8 mouse cellular contexts compared by ENCODE assay signal in the genomic region with DNA sequence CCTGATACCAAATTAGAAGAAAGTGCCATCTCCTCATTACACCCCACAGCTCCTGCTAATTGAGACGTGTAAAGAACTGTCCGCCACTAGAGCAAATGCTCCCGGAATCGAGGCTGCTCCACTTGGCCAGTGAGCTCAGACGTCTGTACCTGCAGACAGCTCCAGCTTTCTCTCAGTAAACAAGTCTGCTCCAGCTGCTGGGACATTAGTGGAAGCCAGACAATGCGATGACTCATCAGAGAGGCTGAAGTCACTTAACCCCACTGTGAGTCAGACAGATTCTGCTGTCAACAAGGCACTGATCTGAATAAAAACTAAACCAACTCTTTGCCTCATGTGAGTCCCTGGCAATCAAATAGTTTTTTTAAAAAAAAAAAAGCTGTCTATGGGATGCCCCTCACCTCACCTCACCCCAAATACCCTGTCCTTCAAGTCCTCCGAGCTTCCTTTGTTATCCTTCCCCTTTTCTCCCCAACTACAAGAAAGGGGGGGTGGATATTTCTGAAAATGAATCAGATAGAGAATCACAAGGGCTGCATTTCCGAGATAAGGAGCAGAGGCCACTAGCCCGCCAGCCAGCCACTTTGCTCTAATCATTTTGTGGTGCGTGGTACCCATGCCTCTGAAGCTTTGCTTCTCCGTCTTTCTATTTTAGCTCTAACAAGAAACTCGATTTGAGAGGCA. TPM values are rescaled to one million over a fixed set of nuclear protein-coding genes. Genes with fewer than 3 reads are reported as not detected.
DNase-seq lines count a peak whose midpoint lies in the region; ATAC-seq lines count a peak whose summit lies in the region.
"Had no signal": no experiment of that assay in that cellular context is flagged by ENCODE, and none has a peak within 500 bp of the region (broad histone marks: within the 10 kb centered on the region; RNA-seq: fewer than 3 reads in every experiment).

No protein-coding gene starts in this region.

- H3K36me3 ChIP-seq in liver, embryonic 13.5 days, result no peaks in the 10 kb centered on the region
- H3K36me3 ChIP-seq: neural tube, embryonic 13.5 days had no signal

- no peaks in the 10 kb centered on the region for H3K9me3 ChIP-seq in liver, embryonic 13.5 days (replicated peaks)
- H3K9me3 ChIP-seq: neural tube, embryonic 13.5 days had no signal

- H3K27me3 ChIP-seq in liver, embryonic 13.5 days, result no peaks in the 10 kb centered on the region
- H3K27me3 ChIP-seq: neural tube, embryonic 13.5 days had no signal

- ATAC-seq in liver, embryonic 13.5 days (ENCODE audit: low read depth), result peak; percentile 69

- H3K27ac ChIP-seq in liver, embryonic 13.5 days, result no peak overlapping the region
- H3K27ac ChIP-seq: neural tube, embryonic 13.5 days had no signal

- H3K4me3 ChIP-seq in liver, embryonic 13.5 days (replicated peaks), result no peak overlapping the region
- H3K4me3 ChIP-seq: neural tube, embryonic 13.5 days had no signal

- peaks cover 16% of the 10 kb centered on the region for H3K4me1 ChIP-seq in liver, embryonic 13.5 days (replicated peaks)
- H3K4me1 ChIP-seq: neural tube, embryonic 13.5 days had no signal

- WGBS in liver, embryonic 13.5 days (ENCODE audit: insufficient replicate concordance), result 12% methylated on average over 12 of the region's 12 CpGs

- H3K4me2 ChIP-seq in liver, embryonic 13.5 days, result 0 out of 2 replicates have a peak overlapping the region, but pooled peaks have one; percentile 17
- H3K4me2 ChIP-seq: neural tube, embryonic 13.5 days had no signal

- peak; percentile 32 for DNase-seq in right cerebral cortex, adult 18-20 months
- no peak for DNase-seq in right cerebral cortex, postnatal 25 days
- peak; percentile 28 for DNase-seq in adrenal gland, postnatal 25 days
- DNase-seq in heart, adult 8-10 months (ENCODE audit: low spot score), result peak; percentile 66
- no peak for DNase-seq in liver, embryonic 13.5 days
- peak; percentile 39 to 57 for DNase-seq in urinary bladder, postnatal 36 days (ENCODE audit: low spot score in 2 of 2)
- no peak for DNase-seq in right cerebral cortex, postnatal 36 days (ENCODE audit: low spot score in 2 of 2)

- no peak overlapping the region for H3K9ac ChIP-seq in liver, embryonic 13.5 days
- H3K9ac ChIP-seq: neural tube, embryonic 13.5 days had no signal

RNA-seq across cellular contexts. Expression of a gene that starts 31.6 kb away (rescaled TPM):
- 13.4 and 14.4 TPM in 2 replicates for total RNA-seq in adrenal gland, postnatal 25 days (2021)
- 1 to 10 TPM; 2.6 to 4.6 (median 4.1) TPM for total RNA-seq in heart, adult 8-10 months (2022)
- polyA plus RNA-seq in liver, embryonic 13.5 days (2015; fragmentation: Nextera tagmentation; extraction: Ambion mirVana), result 1.2 and 1.4 TPM in 2 replicates

RNA-seq across cellular contexts. Expression of a gene that starts 38.9 kb away (rescaled TPM):
- 15.8 and 18.8 TPM in 2 replicates for total RNA-seq in adrenal gland, postnatal 25 days (2021)
- total RNA-seq in heart, adult 8-10 months (2022), result 1 to 10 TPM; 4.5 to 6.7 (median 5.6) TPM
- polyA plus RNA-seq in liver, embryonic 13.5 days (2015; fragmentation: Nextera tagmentation; extraction: Ambion mirVana), result 15.1 and 17.3 TPM in 2 replicates

Comparison
In these comparisons a context has a peak if more than half of its experiments do, and no peak if none do; other contexts are left out.
1. DNase-seq: peak in right cerebral cortex, adult 18-20 months (single experiment), adrenal gland, postnatal 25 days (single experiment), heart, adult 8-10 months (single experiment) and urinary bladder, postnatal 36 days (2 of 2); none in right cerebral cortex, postnatal 25 days (single experiment), liver, embryonic 13.5 days (single experiment) and right cerebral cortex, postnatal 36 days (0 of 2).